Mouse (Mus musculus): ENCODE measurements at regions not wholly inside any gene's neighbourhood (a gene's known extent, or its start where the extent isn't known, plus 50 kb on each side); places are given as distances from the start of the nearest gene placed in this dataset.

GRCm38 (mm10) chr6:139391307-139391706 lies 110.5 kb downstream of the Rergl start:
- DNase-seq = peak; percentile 6 to 13

GRCm38 (mm10) chr6:139350939-139351338 lies 150.8 kb downstream of the Rergl start:
- DNase-seq = no peak

- no peak for DNase-seq
These were observed 176.6 kb downstream of the Rergl start for GRCm38 (mm10) chr6:139325226-139325625.

GRCm38 (mm10) chr6:139307651-139308050 lies 194.1 kb downstream of the Rergl start:
- no peak for DNase-seq

GRCm38 (mm10) chr6:139304306-139304705 lies 197.5 kb downstream of the Rergl start:
- no peak for DNase-seq

GRCm38 (mm10) chr6:139295701-139296100 lies 206.1 kb downstream of the Rergl start:
- no peak for DNase-seq

GRCm38 (mm10) chr6:139279093-139279492 lies 222.7 kb downstream of the Rergl start:
- no peak for DNase-seq

GRCm38 (mm10) chr6:139275512-139275911 lies 226.3 kb downstream of the Rergl start:
- no peak for DNase-seq

- no peak for DNase-seq
These were observed 248.1 kb downstream of the Rergl start for GRCm38 (mm10) chr6:139253704-139254103.

- peak; percentile 56 for DNase-seq
These were observed 252.7 kb downstream of the Rergl start for GRCm38 (mm10) chr6:139248920-139249547.

- DNase-seq = no peak
These were observed 275.6 kb downstream of the Rergl start for GRCm38 (mm10) chr6:139226127-139226526.

GRCm38 (mm10) chr6:139214488-139214887 lies 287.3 kb downstream of the Rergl start:
- no peak for DNase-seq

GRCm38 (mm10) chr6:139210256-139210655 lies 291.5 kb downstream of the Rergl start:
- no peak for DNase-seq

- DNase-seq = no peak
These were observed 303.2 kb downstream of the Rergl start for GRCm38 (mm10) chr6:139198601-139199000.

GRCm38 (mm10) chr6:139186431-139186830 lies 315.3 kb downstream of the Rergl start:
- no peak for DNase-seq

- DNase-seq = no peak
These were observed 341.4 kb downstream of the Rergl start for GRCm38 (mm10) chr6:139160352-139160751.

GRCm38 (mm10) chr6:139159741-139160140 lies 342.0 kb downstream of the Rergl start:
- no peak for DNase-seq

GRCm38 (mm10) chr6:139154802-139155201 lies 347.0 kb downstream of the Rergl start:
- no peak for DNase-seq

GRCm38 (mm10) chr6:139135693-139136092 lies 366.1 kb downstream of the Rergl start:
- no peak for DNase-seq

- no peak for DNase-seq
These were observed 369.6 kb downstream of the Rergl start for GRCm38 (mm10) chr6:139132083-139132679.

- no peak for DNase-seq
These were observed 393.5 kb downstream of the Rergl start for GRCm38 (mm10) chr6:139108263-139108662.

GRCm38 (mm10) chr6:139103397-139103796 lies 398.4 kb downstream of the Rergl start:
- no peak for DNase-seq

- no peak for DNase-seq
These were observed 402.5 kb downstream of the Rergl start for GRCm38 (mm10) chr6:139099273-139099672.

GRCm38 (mm10) chr6:139075433-139075832 lies 417.1 kb upstream of the Igbp1b start:
- DNase-seq = no peak

All from adrenal gland, postnatal 36 days (tissue).